Comparison of ENCODE assay signal across 9 mouse cellular contexts in the genomic region with DNA sequence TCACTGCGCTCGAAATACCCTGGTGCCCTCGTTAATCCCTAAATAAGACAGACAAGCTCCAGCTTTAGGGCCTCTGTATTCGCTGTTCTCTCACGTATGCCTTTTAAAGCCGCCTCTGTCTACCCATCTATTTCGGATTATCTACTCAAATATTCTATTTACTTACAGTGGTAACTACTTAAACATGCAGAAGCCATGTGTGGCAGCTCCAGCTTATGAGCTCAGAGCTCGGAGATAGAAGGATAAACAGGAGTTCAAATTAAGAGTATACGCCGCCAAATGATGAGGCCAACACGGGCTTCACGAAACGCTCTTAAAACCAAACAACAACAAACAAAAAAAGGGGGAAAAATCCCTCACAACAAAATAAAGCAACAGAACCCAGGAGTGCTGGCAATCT. TPM values are rescaled to one million over a fixed set of nuclear protein-coding genes. Genes with fewer than 3 reads are reported as not detected.
DNase-seq lines count a peak whose midpoint lies in the region; ATAC-seq and TF ChIP-seq lines count a peak whose summit lies in the region.
"Had no signal": no experiment of that assay in that cellular context is flagged by ENCODE, and none has a peak within 500 bp of the region (broad histone marks: within the 10 kb centered on the region; RNA-seq: fewer than 3 reads in every experiment).

No protein-coding gene starts in this region.

- no peak for TF ChIP-seq CTCF in heart, postnatal 0 days (IDR thresholded peaks at IDR 0.05; ENCODE audit: low read depth)

- no peaks in the 10 kb centered on the region for H3K9me3 ChIP-seq in heart, embryonic 12.5 days (replicated peaks)
- H3K9me3 ChIP-seq in ES-E14 (ENCODE audit: control insufficient read depth, insufficient read depth, low read depth, low read length) = no peaks in the 10 kb centered on the region
- H3K9me3 ChIP-seq in heart, postnatal 0 days (replicated peaks; ENCODE audit: control insufficient read depth, low read length) = no peaks in the 10 kb centered on the region
- H3K9me3 ChIP-seq in megakaryocyte, embryonic 14.5 days = no peaks in the 10 kb centered on the region

- no peak for DNase-seq in heart, adult 8-10 months (ENCODE audit: low spot score)
- no peak for DNase-seq in ES-E14 (ENCODE audit: low read depth, low spot score)
- no peak for DNase-seq in heart, postnatal 0 days (ENCODE audit: low spot score)
- DNase-seq in ovary, adult 18-20 months (ENCODE audit: low spot score) = no peak
- DNase-seq in c-Kit-positive CD71-positive TER-119-positive erythroid progenitor cells, embryonic 14.5 days (ENCODE audit: low spot score) = no peak
- DNase-seq in thymus, postnatal 25 days = no peak

- H3K4me3 ChIP-seq in heart, embryonic 12.5 days = peak overlapping the region; percentile 75
- peak overlapping the region; percentile 95 to 97 for H3K4me3 ChIP-seq in ES-E14 (ENCODE audit: insufficient read depth in 1 of 2, low read depth in 1 of 2, low read length in 2 of 2, poor library complexity in 1 of 2, severe bottlenecking in 1 of 2)
- peak overlapping the region; percentile 86 for H3K4me3 ChIP-seq in heart, postnatal 0 days (ENCODE audit: low read depth, low read length)
- peak overlapping the region; percentile 96 for H3K4me3 ChIP-seq in megakaryocyte, embryonic 14.5 days (replicated peaks)

- H3K27me3 ChIP-seq in heart, embryonic 12.5 days (replicated peaks) = no peaks in the 10 kb centered on the region
- H3K27me3 ChIP-seq in heart, postnatal 0 days (ENCODE audit: control insufficient read depth, insufficient read depth, low read length) = no peaks in the 10 kb centered on the region
- peaks cover 19% of the 10 kb centered on the region for H3K27me3 ChIP-seq in megakaryocyte, embryonic 14.5 days (replicated peaks)

- peaks cover 20% of the 10 kb centered on the region for H3K36me3 ChIP-seq in heart, embryonic 12.5 days
- peaks cover 3% of the 10 kb centered on the region for H3K36me3 ChIP-seq in ES-E14 (ENCODE audit: control insufficient read depth, insufficient read depth, low read length, poor library complexity, severe bottlenecking)
- H3K36me3 ChIP-seq in heart, postnatal 0 days (replicated peaks; ENCODE audit: control insufficient read depth, insufficient read depth, low read length) = peaks cover 15% of the 10 kb centered on the region
- peaks cover 23% of the 10 kb centered on the region for H3K36me3 ChIP-seq in megakaryocyte, embryonic 14.5 days (replicated peaks; ENCODE audit: low read length)

- peaks cover 15% of the 10 kb centered on the region for H3K4me1 ChIP-seq in heart, embryonic 12.5 days (replicated peaks)
- H3K4me1 ChIP-seq in ES-E14 (ENCODE audit: control insufficient read depth in 2 of 2, insufficient read depth in 2 of 2, low read length in 2 of 2, poor library complexity in 1 of 2) = peaks cover 0 to 1% of the 10 kb centered on the region in 2 experiments; a peak in 1 of 4 replicates
- peaks cover 9% of the 10 kb centered on the region for H3K4me1 ChIP-seq in heart, postnatal 0 days (ENCODE audit: control insufficient read depth, insufficient read depth)
- H3K4me1 ChIP-seq in megakaryocyte, embryonic 14.5 days = peaks cover 27% of the 10 kb centered on the region

- H3K4me2 ChIP-seq in heart, embryonic 12.5 days = peak overlapping the region; percentile 80
- H3K4me2 ChIP-seq in heart, postnatal 0 days (ENCODE audit: low read depth, low read length) = peak overlapping the region; percentile 79

- 2% methylated on average over 13 of the region's 13 CpGs for WGBS in heart, embryonic 12.5 days
- 1% methylated on average over 13 of the region's 13 CpGs for WGBS in heart, postnatal 0 days

- peak overlapping the region; percentile 85 for H3K27ac ChIP-seq in heart, embryonic 12.5 days (ENCODE audit: poor library complexity, severe bottlenecking)
- H3K27ac ChIP-seq in ES-E14 (ENCODE audit: insufficient read depth, low read depth, low read length, poor library complexity, severe bottlenecking) = no peak overlapping the region
- H3K27ac ChIP-seq in heart, postnatal 0 days (ENCODE audit: low read depth) = peak overlapping the region; percentile 82

- no peak for TF ChIP-seq EP300 in heart, postnatal 0 days (IDR thresholded peaks at IDR 0.05; ENCODE audit: low read depth)

- no peak for ATAC-seq in heart, embryonic 12.5 days (ENCODE audit: insufficient number of reproducible peaks, low FRiP score)
- ATAC-seq in heart, postnatal 0 days (ENCODE audit: insufficient read depth, low read depth) = no peak

- in situ Hi-C loops in ES-E14 (cut with MboI; ENCODE audit: low sequenced_read_pairs in 2 of 2, unreplicated experiment in 2 of 2) = no loop called here

- H3K9ac ChIP-seq in heart, embryonic 12.5 days = peak overlapping the region; percentile 80
- H3K9ac ChIP-seq in ES-E14 (ENCODE audit: insufficient read depth, low read depth, low read length, poor library complexity, severe bottlenecking) = peak overlapping the region; percentile 97
- peak overlapping the region; percentile 76 for H3K9ac ChIP-seq in heart, postnatal 0 days (replicated peaks; ENCODE audit: low read depth, low read length)

TF ChIP-seq in ES-E14, 5 proteins besides CTCF, POLR2A, EP300 and RAD21:
- TF ChIP-seq ZNF384 (IDR thresholded peaks at IDR 0.05; ENCODE audit: low read depth, low read length) = no peak
- TF ChIP-seq ZC3H11A (IDR thresholded peaks at IDR 0.05; ENCODE audit: borderline replicate concordance, low read depth, low read length) = no peak
- TF ChIP-seq CHD2 (IDR thresholded peaks at IDR 0.05; ENCODE audit: low read depth, low read length) = no peak
- TF ChIP-seq MAFK (IDR thresholded peaks at IDR 0.05; ENCODE audit: insufficient read depth, low read depth, low read length) = no peak
- no peak for TF ChIP-seq HCFC1 (IDR thresholded peaks at IDR 0.05; ENCODE audit: borderline replicate concordance, insufficient read depth, low read length)

RNA-seq across cellular contexts. Expression of a gene that starts 0.5 kb away (rescaled TPM):
- 26.8 and 28.1 TPM in 2 replicates for polyA plus RNA-seq in heart, embryonic 12.5 days (2016; fragmentation: Nextera tagmentation; extraction: Ambion mirVana)
- total RNA-seq in heart, adult 8-10 months (2022) = 10 to 100 TPM; 20.5 to 25.0 (median 21.7) TPM
- total RNA-seq in ES-E14 (2012; rRNA removed) = 22.9 and 25.8 TPM in 2 replicates
- 14.1 and 17.5 TPM in 2 replicates for total RNA-seq in heart, postnatal 0 days (2014; rRNA removed; ENCODE audit: low replicate concordance)
- polyA plus RNA-seq in heart, postnatal 0 days (2015; fragmentation: Nextera tagmentation; extraction: Ambion mirVana) = 19.5 and 22.4 TPM in 2 replicates
- 0.70 TPM in 1 of 2 replicates, not detected in the other for polyA plus RNA-seq in megakaryocyte, embryonic 14.5 days (2012; ENCODE audit: insufficient read depth, low replicate concordance)

RNA-seq across cellular contexts. Expression of a gene that starts 12.2 kb away (rescaled TPM):
- 2.2 and 3.1 TPM in 2 replicates for polyA plus RNA-seq in heart, embryonic 12.5 days (2016; fragmentation: Nextera tagmentation; extraction: Ambion mirVana)
- under 1 TPM; 0.30 to 0.50 (median 0.35) TPM for total RNA-seq in heart, adult 8-10 months (2022)
- 1.2 and 1.5 TPM in 2 replicates for total RNA-seq in ES-E14 (2012; rRNA removed)
- total RNA-seq in heart, postnatal 0 days (2014; rRNA removed; ENCODE audit: low replicate concordance) = 1.7 and 1.9 TPM in 2 replicates
- polyA plus RNA-seq in heart, postnatal 0 days (2015; fragmentation: Nextera tagmentation; extraction: Ambion mirVana) = 1.5 and 2.1 TPM in 2 replicates
- 0.07 TPM in 1 of 2 replicates, not detected in the other for polyA plus RNA-seq in megakaryocyte, embryonic 14.5 days (2012; ENCODE audit: insufficient read depth, low replicate concordance)

RNA-seq across cellular contexts. Expression of a gene that starts 15.3 kb away (rescaled TPM):
- 2.3 and 2.4 TPM in 2 replicates for polyA plus RNA-seq in heart, embryonic 12.5 days (2016; fragmentation: Nextera tagmentation; extraction: Ambion mirVana)
- 1 to 10 TPM in 1 of 4 experiments, under 1 TPM in 3; 0.17 to 1.1 (median 0.41) TPM for total RNA-seq in heart, adult 8-10 months (2022)
- 0.58 and 0.98 TPM in 2 replicates for total RNA-seq in ES-E14 (2012; rRNA removed)
- total RNA-seq in heart, postnatal 0 days (2014; rRNA removed; ENCODE audit: low replicate concordance) = not detected in 2 replicates
- 1.8 and 2.1 TPM in 2 replicates for polyA plus RNA-seq in heart, postnatal 0 days (2015; fragmentation: Nextera tagmentation; extraction: Ambion mirVana)
- 0.92 TPM in 1 of 2 replicates, not detected in the other for polyA plus RNA-seq in megakaryocyte, embryonic 14.5 days (2012; ENCODE audit: insufficient read depth, low replicate concordance)
- polyA plus RNA-seq: large intestine, adult 2 months had no signal

RNA-seq across cellular contexts. Expression of a gene that starts 25.7 kb away (rescaled TPM):
- 1.7 and 2.1 TPM in 2 replicates for polyA plus RNA-seq in heart, embryonic 12.5 days (2016; fragmentation: Nextera tagmentation; extraction: Ambion mirVana)
- 1 to 10 TPM; 1.0 to 1.5 (median 1.1) TPM for total RNA-seq in heart, adult 8-10 months (2022)
- total RNA-seq in ES-E14 (2012; rRNA removed) = 0.31 and 0.79 TPM in 2 replicates
- 0.70 and 1.7 TPM in 2 replicates for total RNA-seq in heart, postnatal 0 days (2014; rRNA removed; ENCODE audit: low replicate concordance)
- 1.9 and 2.0 TPM in 2 replicates for polyA plus RNA-seq in heart, postnatal 0 days (2015; fragmentation: Nextera tagmentation; extraction: Ambion mirVana)
- polyA plus RNA-seq in megakaryocyte, embryonic 14.5 days (2012; ENCODE audit: insufficient read depth, low replicate concordance) = not detected in 2 replicates

RNA-seq across cellular contexts. Expression of a gene that starts 26.2 kb away (rescaled TPM):
- polyA plus RNA-seq in heart, embryonic 12.5 days (2016; fragmentation: Nextera tagmentation; extraction: Ambion mirVana) = not detected in 2 replicates
- not detected for total RNA-seq in heart, adult 8-10 months (2022)
- total RNA-seq in ES-E14 (2012; rRNA removed) = not detected in 2 replicates
- total RNA-seq in heart, postnatal 0 days (2014; rRNA removed; ENCODE audit: low replicate concordance) = not detected in 2 replicates
- polyA plus RNA-seq in heart, postnatal 0 days (2015; fragmentation: Nextera tagmentation; extraction: Ambion mirVana) = not detected in 2 replicates
- polyA plus RNA-seq in megakaryocyte, embryonic 14.5 days (2012; ENCODE audit: insufficient read depth, low replicate concordance) = not detected in 2 replicates
- polyA plus RNA-seq: large intestine, adult 2 months had no signal
